Mouse (Mus musculus) testis, postnatal 14 days (tissue): Measurements from ENCODE around the gene Srsf2.
"Not testable (repeated sequence)": the region's sequence is repeated elsewhere in the genome, so short reads cannot be mapped to it uniquely, and the experiment has no call there.

Experiments used
- DNase-seq: peaks from one replicate; pipeline ENCODE4 v3.0.0; 2021; ENCODE audit warnings: low spot score

The Srsf2 gene

DNA sequence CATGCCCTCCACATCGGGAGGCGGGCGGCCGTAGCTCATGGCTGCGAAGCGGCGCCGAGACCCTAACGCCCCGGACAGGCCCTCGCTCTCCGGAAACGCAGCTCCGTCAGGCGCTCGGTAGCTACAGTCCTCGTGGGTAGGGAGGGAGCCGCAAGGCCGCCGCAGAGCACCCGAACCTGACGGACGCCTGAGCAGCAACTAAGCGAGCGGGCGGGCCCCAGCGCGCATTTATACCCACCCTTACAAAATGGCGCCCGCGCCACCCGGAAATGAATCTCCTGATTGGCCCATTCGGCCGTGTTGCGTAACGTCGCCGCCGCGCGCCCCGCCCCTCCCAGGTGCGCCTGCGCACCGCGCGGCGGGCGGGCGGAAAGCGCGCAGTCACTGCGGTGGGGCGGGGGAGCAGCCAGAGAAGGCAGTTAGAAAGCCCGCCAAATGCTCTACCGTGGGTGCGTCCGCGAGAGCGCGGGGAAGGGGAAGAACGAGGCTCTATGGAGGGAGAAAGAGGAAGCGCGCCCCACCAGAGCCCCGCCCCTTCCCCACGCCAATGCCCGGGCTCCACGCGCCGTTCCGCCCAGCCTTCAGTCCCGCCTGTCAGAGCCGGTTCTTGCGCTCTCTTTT is at the start of gene Srsf2:
TSS of gene Srsf2 (minus strand) at position 204 of the 621 bp plus-strand sequence.
- peak; percentile 95 for DNase-seq

DNA sequence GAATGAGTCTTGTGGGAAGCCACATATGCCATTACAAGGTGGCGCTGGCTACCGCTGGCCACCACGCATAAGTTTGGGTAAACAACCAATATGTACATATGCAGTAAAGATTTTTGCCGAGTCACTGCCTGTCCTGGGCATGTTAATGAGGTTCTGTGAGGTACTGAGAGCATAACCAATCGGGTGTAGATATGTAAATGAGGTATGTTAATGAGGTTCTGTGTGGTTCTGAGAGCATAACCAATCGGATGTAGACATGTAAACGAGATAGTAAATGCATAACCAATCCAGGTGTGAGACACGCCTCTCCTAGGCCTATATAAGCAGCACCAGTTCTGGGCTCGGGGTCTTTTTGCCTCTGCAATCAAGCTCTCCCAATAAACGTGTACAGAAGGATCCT is 49.7 kb upstream of the Srsf2 start:
- DNase-seq: not testable (repeated sequence)

DNA sequence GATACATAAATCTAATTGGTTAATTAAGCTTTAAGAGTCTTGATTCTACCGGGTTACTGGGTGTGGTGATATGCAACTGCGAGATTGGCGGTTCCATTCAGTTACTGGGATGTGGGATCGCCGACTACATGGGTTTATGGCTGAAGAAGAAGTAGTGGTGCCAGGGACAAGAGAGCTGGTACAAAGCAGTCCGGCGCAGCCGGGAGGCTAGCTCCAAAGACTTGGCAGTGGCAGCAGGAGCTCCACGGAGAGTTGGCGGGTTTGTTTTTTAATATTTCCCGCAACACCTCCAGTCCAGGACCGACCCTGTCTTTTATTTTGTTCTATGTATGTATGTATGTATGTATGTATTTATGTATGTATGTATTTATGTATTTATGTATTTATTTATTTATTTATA is 46.4 kb upstream of the Srsf2 start:
- no peak for DNase-seq

DNA sequence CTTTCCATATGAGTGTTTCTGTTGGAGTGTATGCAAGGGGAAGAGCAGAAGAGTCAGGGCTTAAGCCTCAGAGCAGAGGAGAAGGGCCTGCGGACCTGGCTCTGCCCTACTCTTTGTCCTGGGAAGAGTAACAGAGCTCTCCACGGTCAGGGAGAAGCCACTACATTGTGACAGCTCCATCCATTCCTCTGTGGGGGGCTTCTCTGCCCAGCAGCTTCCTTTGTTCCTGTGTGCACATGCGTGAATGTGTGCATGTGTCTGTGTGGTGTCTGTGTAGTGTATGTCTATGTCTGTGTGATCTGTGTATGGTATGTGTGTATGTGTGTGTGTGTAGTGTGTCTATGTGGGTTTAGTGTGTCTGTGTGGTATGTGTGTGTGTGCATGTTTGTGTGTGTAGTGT is 42.5 kb upstream of the Srsf2 start:
- DNase-seq: no peak

DNA sequence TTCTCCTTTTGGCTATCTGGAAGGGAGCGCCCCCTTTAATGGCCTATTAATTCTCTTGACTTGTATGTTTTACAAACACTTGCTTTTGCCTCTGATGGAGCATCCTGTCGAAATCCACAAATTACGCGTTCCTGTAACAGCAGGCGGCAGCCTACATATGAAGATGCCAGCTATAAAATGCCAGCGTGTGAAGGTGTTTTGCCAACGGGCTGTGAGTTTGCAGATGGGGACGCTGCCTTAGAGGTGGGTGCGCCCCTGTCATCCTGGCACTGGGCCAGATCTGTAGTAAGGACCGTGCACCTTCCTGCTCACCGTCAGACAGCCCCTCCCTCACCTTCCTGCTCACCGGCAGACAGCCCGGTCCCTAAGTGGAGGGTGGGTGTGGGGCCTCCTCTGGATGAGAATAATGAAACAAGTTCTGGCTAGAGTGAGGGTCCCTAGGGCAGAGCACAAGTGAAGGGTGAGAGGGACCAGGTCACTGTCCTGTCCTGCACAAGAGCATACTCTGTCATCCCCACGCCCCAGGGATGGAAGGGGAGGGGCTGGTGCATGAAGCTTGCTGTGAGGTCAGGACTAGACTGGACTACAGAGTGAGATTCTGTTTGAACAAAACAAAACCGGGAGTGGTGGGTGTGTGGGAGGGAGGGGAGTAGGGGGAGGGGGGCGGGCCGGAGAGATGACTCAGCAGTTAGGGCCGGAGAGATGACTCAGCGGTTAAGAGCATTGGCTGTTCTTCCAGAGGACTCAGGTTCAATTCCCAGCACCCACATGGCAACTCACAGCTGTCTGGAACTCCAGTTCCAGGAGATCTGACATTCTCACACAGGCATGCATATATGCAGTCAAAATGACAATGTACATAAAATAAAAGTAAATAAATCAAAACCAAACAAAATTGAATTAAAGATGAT is 40.9 kb upstream of the Srsf2 start:
- no peak for DNase-seq

DNA sequence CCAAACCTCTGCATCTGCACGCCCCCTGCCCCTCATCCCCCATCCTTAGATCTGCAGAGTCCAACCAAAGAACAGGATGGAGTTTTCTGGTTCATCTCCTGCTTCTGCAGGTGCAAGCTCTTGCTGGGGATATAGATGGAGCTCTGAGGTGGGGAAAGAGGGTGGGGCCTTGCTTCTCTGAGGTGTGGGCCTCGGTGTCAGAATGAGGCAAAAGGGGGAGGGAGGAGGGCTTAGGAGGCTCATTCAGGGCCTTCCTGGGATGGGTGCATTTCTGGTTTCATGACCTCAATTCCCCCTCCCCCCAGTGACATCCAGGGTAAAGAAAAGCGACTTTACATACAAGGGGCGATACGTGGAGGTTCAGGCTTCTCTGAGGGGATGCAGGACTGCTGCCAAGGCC is 34.2 kb upstream of the Srsf2 start:
- DNase-seq: no peak

DNA sequence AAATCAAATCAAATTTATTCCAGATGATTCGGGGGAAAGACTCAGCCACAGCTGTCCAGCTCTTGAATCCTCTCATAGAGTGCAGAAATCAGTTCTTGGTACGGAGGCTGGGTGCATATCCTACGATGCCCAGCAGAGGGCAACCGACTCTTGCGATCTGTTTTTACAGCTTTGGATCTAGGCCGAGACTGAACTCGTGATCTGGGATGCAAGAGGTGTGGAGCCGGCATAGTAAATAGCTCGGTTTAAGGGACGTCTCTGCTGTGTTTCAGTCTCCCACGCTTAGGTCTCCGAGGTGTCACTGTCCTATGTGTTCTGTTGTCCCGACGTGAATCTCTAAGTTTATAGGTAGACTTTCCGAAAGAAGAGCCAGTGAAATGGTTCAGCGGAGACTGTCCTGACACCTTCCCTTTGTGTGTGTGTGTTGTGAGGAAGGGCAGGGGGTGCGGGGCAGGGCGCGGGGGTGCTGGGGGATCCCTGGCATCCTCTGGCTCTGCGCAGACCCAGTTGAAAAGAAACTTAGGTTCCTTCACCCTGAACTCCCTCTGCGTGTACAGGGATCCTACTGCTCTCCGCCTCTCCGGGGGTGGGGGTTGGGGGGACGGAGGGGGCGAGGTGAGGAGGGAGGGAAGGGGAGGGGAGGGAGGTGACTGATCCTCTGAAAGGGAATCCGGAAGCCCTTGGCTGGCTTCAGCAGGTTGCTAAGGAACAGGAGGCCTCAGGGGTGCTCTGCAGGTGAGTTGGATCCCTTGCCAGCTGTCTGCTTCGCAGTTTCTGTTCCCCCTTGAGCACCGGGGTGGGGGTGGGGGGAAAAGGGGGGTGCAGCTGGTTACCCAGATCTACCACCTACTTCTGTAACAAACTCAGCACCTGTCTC is 32.6 kb upstream of the Srsf2 start:
- DNase-seq: peak; percentile 70

DNA sequence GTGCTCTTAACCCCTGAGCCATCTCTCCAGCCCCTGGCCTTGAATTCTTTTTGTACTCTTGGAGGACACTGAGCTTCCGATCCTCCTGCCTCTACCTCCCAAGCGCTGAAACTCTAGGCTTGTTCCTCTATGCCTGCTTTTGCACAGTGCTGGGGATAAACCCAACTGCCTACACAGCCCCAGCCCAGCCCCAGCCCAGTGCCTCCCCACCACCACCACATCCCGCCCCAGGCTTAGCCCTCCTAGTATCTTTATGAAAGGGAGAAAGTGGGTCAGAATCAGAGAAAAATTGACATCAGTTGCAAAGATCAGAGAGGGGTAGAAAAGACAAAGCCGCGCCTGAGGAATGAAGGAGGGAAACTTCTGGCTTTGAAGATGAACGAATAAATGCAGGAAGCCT is 31.2 kb upstream of the Srsf2 start:
- no peak for DNase-seq

DNA sequence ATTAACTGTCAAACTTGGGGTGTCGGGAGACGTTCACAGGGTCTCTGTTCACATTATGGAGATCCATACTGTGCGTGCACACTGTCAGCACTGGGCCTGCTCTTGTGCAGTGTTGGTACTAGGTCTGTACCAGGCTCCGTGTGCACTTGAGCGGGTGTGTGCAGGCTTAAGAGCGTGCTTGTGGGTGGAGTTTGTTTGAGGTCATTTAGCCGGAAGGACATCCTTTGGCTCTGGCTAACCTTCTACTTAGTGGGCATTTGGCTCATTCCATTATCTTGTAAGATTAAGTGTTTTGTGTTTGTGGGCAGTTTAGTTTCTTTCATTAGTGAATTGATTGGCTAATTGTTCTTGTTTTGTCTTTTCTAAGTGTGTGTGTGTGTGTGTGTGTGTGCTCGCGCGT is 29.6 kb upstream of the Srsf2 start:
- no peak for DNase-seq

DNA sequence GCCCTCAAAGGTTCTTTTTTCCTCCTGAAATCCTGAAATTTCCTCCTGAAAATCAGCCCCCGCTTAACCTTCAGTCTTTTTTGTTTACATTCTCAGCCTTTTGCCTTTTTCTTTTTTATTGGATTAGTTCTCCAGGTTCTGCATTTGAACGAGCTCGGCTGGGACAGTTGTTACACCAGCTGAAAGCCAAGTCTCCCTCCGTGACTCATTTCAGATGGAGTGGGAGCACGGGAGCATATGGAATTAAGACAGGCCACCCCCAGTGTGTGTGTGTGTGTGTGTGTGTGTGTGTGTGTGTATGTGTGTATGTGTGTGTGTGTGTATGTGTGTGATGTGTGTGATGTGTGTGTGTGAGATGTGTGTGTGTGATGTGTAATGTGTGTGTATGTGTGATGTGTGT is 28.5 kb upstream of the Srsf2 start:
- DNase-seq: no peak

DNA sequence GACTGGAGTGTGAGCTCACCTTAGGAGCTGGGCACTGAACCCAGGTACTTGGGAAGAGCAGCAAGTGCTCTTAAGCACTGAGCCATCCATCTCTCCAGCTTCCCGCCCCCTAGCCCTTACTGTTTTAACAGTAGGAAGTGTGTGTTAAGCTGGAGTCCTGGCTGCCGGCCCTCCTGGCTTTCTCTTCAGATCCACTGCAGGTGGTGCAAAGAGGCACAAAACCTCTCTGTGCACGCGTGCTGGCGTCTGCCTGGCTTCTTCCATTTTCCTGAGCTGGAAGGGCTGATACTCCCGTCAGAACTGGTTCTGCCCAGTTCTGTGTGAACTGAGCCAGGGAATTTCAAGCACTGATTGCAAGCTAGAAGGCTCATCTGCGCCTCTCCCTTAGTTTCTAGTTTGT is 27.9 kb upstream of the Srsf2 start:
- DNase-seq: no peak

DNA sequence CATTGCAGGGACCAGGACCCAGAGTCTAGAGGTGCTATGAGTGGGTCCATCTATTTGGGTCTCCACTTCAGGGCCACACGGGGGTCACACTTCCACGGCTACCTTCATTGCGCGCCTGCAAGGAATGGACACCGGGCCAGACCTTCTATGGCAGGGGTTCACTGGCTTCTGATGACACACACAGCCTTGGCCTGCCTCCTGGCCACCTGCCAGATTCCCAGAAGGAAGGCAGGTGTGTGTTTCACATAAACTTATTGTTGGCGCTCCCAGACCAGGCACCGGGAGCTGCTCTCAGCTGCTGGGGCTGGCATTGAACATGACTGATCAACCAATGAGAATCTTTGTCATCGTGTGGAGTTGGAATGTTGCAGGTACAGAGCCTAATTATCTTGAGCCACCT is 25.6 kb upstream of the Srsf2 start:
- no peak for DNase-seq

DNA sequence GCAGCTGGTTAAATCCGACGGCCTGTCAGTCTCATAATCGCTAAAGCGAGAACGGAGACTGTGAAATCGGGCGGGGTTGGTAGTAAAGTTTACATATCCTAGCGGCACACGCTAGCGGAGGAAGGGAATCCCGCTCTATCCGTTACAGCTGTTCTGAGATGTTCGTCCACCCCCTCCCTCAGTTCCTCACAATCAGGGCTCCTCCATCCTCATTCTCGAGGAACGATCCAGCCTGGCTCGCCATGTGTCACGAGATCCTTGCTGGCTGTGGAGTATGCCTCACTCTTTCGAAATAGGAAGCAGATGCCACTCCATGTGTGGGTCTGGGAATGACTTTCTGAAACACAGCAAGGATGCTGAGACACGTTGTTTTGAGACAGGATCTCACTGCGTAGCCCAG is 21.1 kb upstream of the Srsf2 start:
- no peak for DNase-seq

DNA sequence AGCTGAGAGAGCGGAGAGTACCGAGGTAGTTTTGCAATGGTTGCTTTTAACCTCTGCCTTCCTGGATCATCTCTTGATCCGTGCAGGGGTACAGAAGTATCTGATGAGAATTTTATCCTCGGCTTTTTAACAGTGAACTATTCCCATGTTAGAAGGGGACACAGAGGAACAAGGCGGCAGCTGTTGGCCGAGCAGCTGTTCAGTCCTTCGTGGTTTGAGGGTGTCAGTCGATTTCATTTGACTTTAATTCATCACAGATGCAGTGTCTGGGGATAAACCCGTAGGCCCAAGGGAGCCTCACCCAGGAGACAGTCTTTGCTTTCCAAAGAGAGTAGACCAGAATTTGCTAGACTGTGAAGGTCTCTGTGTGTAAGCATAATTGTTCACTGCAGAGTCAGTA is 18.6 kb upstream of the Srsf2 start:
- no peak for DNase-seq

DNA sequence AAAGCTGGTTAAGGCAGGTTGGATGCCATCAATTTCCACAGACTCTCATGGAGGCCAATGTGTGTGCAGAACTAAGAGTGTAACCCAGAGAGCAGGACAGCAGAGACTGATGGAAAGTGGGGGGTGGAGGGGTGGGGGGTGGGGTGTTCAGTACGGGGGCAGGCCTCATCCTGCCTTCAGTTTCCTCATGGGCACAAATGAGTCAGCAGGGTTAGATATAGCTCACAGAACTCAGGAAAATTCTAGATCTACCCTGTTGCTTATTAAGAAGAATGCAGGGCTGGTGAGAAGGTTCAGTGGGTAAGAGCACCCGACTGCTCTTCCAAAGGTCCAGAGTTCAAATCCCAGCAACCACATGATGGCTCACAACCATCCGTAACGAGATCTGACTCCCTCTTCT is 16.7 kb upstream of the Srsf2 start:
- no peak for DNase-seq

DNA sequence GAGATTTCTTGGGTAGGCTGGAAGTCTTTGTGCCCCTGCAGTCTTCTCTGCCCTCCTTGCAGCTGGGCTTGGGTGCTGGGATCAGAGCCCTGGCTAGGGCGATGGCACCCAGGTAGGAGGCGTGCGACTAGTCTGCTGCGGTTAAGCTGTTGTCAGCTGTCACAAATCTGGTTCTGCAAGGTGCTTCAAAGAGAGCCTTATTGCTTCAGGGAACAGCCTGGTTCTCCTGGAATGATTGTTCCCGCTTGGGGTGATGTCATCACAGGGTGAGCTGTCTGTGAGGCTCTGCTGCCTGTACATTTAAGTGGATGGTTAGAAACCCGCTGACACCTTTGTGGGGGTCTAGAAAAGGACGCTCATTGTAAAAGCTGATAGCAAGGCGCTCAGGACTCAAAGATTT is 16.3 kb upstream of the Srsf2 start:
- no peak for DNase-seq

DNA sequence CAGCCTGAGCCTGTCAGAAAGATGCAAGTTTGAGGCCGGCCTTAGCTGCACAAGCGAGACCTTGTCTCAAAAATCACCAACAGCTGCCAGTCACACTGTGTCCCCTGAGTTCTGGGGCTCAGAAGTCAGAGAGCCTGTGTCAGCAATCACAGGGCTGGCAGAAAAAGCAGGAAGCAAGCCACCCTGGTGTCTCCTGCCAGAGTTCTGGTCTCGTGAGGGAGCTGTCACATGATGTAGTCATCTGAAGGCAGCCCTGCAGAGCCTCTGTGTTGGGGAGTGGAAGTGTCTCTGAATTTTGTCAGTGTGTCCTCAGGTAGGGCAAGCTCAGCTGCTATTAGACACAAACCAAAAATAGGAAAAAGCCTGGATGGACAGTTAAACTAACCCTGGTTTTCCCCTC is 15.2 kb upstream of the Srsf2 start:
- DNase-seq: no peak

DNA sequence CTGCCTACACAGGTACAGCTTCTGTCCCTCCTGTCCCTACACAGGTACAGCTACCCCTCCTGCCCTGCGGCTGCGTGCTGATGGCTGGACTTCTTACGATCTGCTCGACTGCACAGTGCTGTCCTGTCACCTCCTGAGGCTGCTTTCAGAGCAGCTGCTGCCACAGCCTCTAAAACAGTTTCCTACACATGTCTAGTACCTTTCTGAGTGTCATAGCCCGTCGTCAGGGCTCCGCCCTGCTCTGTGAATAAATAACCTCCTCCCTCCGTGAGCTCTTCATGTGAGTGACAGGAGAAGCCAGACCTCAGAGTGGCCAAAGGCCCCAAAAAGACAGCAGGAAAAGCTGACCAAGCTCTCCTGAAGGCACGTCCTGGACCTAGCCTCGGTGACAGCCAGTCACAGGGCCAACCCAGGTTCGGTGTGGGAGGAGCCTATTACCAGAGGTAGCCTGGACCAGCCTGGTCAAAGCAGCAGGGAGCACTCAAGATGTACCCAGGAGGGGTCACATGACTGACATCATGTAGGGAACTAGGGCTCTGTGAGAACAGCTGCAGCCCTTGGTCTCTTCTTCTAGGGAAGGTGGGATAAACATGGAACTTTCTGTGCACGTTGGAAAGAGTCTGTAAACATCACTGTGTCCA is 13.2 kb upstream of the Srsf2 start:
- DNase-seq: no peak

DNA sequence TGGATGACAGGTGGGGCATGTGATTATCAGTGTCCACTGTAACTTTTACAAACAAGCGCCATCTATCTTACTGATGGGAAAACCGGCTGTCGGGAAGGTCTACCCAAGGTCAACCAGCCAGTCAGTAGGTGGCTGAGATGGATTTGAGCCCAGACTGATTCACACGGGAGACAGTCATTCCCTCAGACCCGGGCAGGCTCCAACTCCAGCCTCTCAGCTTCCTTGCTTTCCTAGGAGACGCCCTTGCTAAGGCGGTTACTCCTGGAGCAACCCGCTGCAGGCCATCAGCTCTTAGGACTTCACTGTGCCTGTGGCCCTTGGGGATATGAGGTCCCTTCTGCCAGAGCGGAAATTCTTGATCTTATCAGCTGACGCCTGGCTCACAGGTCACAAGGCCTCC is 11.6 kb upstream of the Srsf2 start:
- DNase-seq: no peak

DNA sequence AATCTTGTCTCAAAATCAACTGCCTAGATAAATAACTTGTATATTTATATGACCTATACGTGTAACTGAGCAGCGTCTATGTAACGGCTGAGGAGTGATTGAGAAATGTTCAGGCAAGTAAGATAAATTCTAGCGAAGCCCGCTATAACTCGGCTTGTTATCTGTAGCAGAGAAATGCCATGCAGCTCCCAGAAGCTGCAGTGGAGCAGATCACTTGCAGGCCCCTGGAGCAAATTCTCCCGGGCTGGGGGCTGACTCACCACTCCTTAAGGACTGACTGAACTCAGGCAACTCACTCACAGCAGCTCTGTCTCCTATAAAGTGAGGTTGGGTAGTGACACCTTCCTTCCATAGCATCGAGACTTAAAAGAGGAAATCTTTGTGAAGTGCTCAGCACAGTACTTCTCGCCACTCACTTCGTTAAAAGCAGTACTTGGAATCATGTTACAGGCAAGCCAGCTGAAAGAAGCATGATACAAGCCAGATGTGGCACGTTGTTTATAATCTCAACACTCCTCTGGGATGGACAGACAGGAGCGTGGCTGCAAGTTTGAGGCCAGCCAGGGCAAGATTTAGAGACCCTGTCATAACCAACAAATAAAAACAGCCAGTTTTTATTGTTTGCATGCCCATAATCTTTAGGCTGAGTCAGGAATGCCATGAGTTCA is 4.4 kb upstream of the Srsf2 start:
- DNase-seq: no peak

DNA sequence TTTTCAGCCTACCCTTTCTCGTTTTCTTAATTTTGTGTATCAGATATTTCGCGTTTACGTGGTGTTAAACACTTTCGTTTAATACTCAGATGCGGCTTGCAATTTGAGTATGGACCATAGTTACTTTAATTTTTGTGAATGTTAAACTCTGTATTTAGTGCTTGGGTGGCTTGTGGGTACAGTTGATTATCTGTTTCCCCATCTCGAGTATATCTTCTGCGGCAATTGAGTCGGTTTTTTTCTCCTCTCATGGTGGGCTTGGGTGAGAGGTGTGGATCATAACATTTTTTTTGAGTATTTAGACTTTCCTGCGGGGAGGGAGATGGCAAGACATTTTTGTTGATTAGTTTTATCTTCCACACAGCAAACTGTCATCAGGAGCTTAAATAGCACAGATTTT is 1.4 kb upstream of the Srsf2 start:
- no peak for DNase-seq

DNA sequence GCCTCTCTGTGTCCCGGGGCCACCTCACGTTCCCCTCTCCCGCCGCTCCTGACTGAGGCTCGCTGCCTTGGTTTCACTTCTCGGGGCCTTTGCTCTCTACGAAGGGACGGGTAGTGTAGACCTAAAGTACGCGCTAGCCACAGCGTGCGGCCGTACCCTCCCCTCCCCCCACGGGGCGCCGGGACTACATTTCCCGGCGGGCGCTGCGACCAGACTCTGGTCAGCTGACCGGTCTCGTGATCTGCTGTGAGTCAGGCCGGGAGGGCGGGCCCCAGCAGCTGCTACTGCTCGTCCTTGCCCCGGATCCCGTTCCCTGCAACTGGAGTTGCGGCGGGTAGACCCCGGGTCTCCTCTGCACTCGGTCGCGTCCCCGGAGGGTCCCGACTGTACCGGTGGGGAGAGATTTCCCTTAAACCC is 626 bp upstream of the Srsf2 start:
- DNase-seq: peak; percentile 97
